Mouse (Mus musculus) myocyte (in vitro differentiated cells): Measurements from ENCODE around the gene Tmem254a.
"Not testable (repeated sequence)": the region's sequence is repeated elsewhere in the genome, so short reads cannot be mapped to it uniquely, and the experiment has no call there.

ENCODE experiments used
- CEBPB ChIP-seq: IDR thresholded peaks from 2 replicates; pipeline ENCODE4 v1.6.1; 2011; ENCODE audit warnings: mild to moderate bottlenecking, moderate library complexity; ENCODE audit not compliant: poor library complexity, insufficient read depth, severe bottlenecking
- MYOD1 ChIP-seq, 3 experiments: IDR thresholded peaks; one replicate each; pipeline ENCODE4 v1.6.1; 2011; ENCODE audit warnings: control low read depth in 2 of 3, low read depth in 2 of 3, mild to moderate bottlenecking in 2 of 3, moderate library complexity in 1 of 3; ENCODE audit not compliant: insufficient read length in 2 of 3, control insufficient read depth in 1 of 3
- POLR2A ChIP-seq: IDR thresholded peaks from one replicate; pipeline ENCODE4 v1.6.1; 2011; ENCODE audit warnings: low read depth, mild to moderate bottlenecking, control low read depth, moderate library complexity; ENCODE audit not compliant: insufficient read length
- SRF ChIP-seq: IDR thresholded peaks from one replicate; pipeline ENCODE4 v1.6.1; 2011; ENCODE audit warnings: low read depth; ENCODE audit not compliant: control insufficient read depth, insufficient read length
- TCF3 ChIP-seq: IDR thresholded peaks from one replicate; pipeline ENCODE4 v1.6.1; 2011; ENCODE audit warnings: low read depth, control low read depth; ENCODE audit not compliant: insufficient read length
- USF1 ChIP-seq: IDR thresholded peaks from one replicate; pipeline ENCODE4 v1.6.1; 2011; ENCODE audit warnings: low read depth, mild to moderate bottlenecking, control low read depth, moderate library complexity

DNA sequence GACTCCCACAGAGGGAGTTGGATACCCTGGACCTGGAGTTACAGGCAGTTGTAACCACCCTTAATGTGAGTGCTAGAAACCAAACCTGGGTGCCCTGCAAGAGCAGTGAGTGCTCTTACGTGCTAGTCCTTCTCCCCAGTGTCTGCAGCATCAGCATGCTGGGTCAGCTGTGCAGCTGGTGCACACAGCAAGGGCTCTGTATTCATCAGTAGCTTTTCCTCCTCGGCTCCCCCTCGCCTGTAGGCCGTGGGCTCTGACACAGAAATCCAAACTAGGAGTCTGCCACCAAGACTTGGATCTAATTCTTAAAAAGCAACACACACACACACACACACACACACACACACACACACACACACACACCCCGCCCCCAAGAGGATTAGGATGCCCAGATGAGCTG, 22.2 kb downstream of the Tmem254a start:
- TF ChIP-seq POLR2A; MYOD1 (IDR thresholded peaks at IDR 0.05; ENCODE audit: control insufficient read depth in 1 of 3, insufficient read length in 2 of 3, low read depth in 2 of 3); SRF; TCF3; USF1; CEBPB: not testable (repeated sequence)
